In the genomic region with DNA sequence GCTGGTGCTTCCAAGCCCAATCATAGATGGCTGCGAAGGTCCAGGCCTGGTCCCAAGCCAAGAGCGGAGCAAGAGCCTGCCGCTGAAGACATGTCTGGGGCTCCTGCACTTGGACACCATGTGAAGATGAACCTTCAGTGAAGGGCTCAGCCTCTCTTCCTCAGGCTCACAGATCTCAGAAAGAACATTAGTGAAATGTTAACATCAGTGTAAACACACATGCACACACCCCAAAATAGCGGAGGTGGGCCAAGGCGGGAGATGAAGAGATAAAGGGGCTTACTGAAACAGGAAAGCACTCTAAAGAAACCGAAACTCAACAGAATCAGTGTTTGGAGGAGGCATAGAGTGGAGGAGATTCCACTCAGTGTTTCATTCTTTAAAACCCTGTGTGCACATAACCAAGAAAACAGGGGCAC, we compare ENCODE assay signal across 8 mouse cellular contexts. TPM values are rescaled to one million over a fixed set of nuclear protein-coding genes. Genes with fewer than 3 reads are reported as not detected.
A peak's percentile ranks its signal among the peaks of the same experiment; 100 is the strongest.
DNase-seq lines count a peak whose midpoint lies in the region.

No protein-coding gene starts in this region.

- DNase-seq in cerebellum, postnatal 10 days = peak; percentile 58 to 62
- DNase-seq in cerebellum, adult 9-11 months = no peak
- DNase-seq in urinary bladder, postnatal 14 days (ENCODE audit: low spot score) = peak; percentile 38
- no peak for DNase-seq in urinary bladder, adult 2 months (ENCODE audit: low spot score)
- peak; percentile 63 for DNase-seq in lung, postnatal 14 days
- DNase-seq in right cerebral cortex, postnatal 4 days = no peak
- no peak for DNase-seq in adipocyte (ENCODE audit: low spot score)
- no peak for DNase-seq in retina, postnatal 1 day

RNA-seq across cellular contexts. Expression of gene Ets2, which starts 48.3 kb away (rescaled TPM):
- polyA plus RNA-seq in urinary bladder, adult 2 months (2012; rRNA removed) = 42.6 and 46.0 TPM in 2 replicates

Comparison
In these comparisons a context has a peak if more than half of its experiments do, and no peak if none do; other contexts are left out.
1. DNase-seq: peak in cerebellum, postnatal 10 days (2 of 2), urinary bladder, postnatal 14 days (single experiment) and lung, postnatal 14 days (single experiment); none in cerebellum, adult 9-11 months (single experiment), urinary bladder, adult 2 months (single experiment), right cerebral cortex, postnatal 4 days (single experiment), adipocyte (single experiment) and retina, postnatal 1 day (single experiment).